Mouse (Mus musculus) bone marrow, adult 2 months (tissue): ENCODE results near the gene Wdr61.

ENCODE experiments used
- CTCF ChIP-seq: fragments of 200-500 bp; IDR thresholded peaks from 2 replicates; pipeline ENCODE4 v1.5.1; 2011; ENCODE audit warnings: low read length, control low read depth; ENCODE audit not compliant: control insufficient read depth, insufficient read depth
- POLR2A ChIP-seq: fragments of 200-500 bp; IDR thresholded peaks from 2 replicates; pipeline ENCODE4 v1.6.1; 2011; ENCODE audit warnings: low read depth, mild to moderate bottlenecking, control low read depth, low read length, borderline replicate concordance; ENCODE audit not compliant: control insufficient read depth

DNA sequence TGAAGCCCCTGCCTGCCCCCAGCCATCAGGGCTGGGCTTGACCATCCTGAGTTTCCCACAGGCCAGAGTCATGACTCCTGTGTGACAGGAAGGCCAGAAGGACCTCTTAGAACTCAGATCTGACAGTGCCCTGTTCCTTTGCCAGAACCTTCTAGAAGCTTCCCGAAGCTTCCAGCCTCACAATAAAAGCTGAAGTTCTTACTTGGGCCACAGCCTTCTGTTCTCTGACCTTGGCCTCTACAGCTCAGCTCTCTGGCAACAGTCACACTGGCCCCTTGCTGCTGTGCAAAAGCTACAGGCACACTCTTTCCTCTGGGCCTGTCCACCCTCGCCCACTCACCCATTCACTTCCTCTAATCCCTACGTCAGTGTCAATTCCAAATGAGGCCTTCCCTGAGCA is 62.4 kb downstream of the Wdr61 start:
- no peak for TF ChIP-seq CTCF
- no peak for TF ChIP-seq POLR2A
